Mouse (Mus musculus) myocyte (in vitro differentiated cells): ENCODE measurements around the gene Abcc5. TPM values are rescaled to one million over a fixed set of nuclear protein-coding genes. Genes with fewer than 3 reads are reported as not detected.

ENCODE experiments used
- H3K27me3 ChIP-seq: one replicate; pipeline ENCODE4 v1.6.1; 2011; ENCODE audit not compliant: control insufficient read depth, insufficient read depth, insufficient read length
- H3K36me3 ChIP-seq: one replicate; pipeline ENCODE4 v1.6.1; 2011; ENCODE audit not compliant: control insufficient read depth, insufficient read depth
- H3K4me2 ChIP-seq: one replicate; pipeline ENCODE4 v1.6.1; 2011; ENCODE audit warnings: low read depth, control low read depth
- H3K4me3 ChIP-seq: one replicate; pipeline ENCODE4 v1.5.1; 2011; ENCODE audit warnings: mild to moderate bottlenecking, control low read depth, moderate library complexity
- H3K79me2 ChIP-seq: one replicate; pipeline ENCODE4 v1.6.1; 2011; ENCODE audit not compliant: control insufficient read depth, insufficient read depth
- H3ac ChIP-seq: one replicate; pipeline ENCODE4 v1.6.1; 2011; ENCODE audit not compliant: control insufficient read depth, insufficient read length
- CEBPB ChIP-seq: IDR thresholded peaks from 2 replicates; pipeline ENCODE4 v1.6.1; 2011; ENCODE audit warnings: mild to moderate bottlenecking, moderate library complexity; ENCODE audit not compliant: poor library complexity, insufficient read depth, severe bottlenecking
- E2F4 ChIP-seq: IDR thresholded peaks from one replicate; pipeline ENCODE4 v1.6.1; 2011; ENCODE audit warnings: mild to moderate bottlenecking, control low read depth, moderate library complexity; ENCODE audit not compliant: insufficient read depth
- MAX ChIP-seq: IDR thresholded peaks from one replicate; pipeline ENCODE4 v1.6.1; 2011; ENCODE audit warnings: low read depth, mild to moderate bottlenecking, control low read depth
- MYOD1 ChIP-seq, 3 experiments: IDR thresholded peaks; one replicate each; pipeline ENCODE4 v1.6.1; 2011; ENCODE audit warnings: control low read depth in 2 of 3, low read depth in 2 of 3, mild to moderate bottlenecking in 2 of 3, moderate library complexity in 1 of 3; ENCODE audit not compliant: insufficient read length in 2 of 3, control insufficient read depth in 1 of 3
- MYOG ChIP-seq, 3 experiments: IDR thresholded peaks; one replicate each; pipeline ENCODE4 v1.6.1; 2011; ENCODE audit warnings: control low read depth in 2 of 3, low read depth in 2 of 3, mild to moderate bottlenecking in 2 of 3; ENCODE audit not compliant: insufficient read length in 2 of 3, control insufficient read depth in 1 of 3, insufficient read depth in 1 of 3
- POLR2A ChIP-seq: IDR thresholded peaks from one replicate; pipeline ENCODE4 v1.6.1; 2011; ENCODE audit warnings: low read depth, mild to moderate bottlenecking, control low read depth, moderate library complexity; ENCODE audit not compliant: insufficient read length
- POLR2AphosphoS2 ChIP-seq: IDR thresholded peaks from one replicate; pipeline ENCODE4 v1.6.1; 2011; ENCODE audit warnings: low read depth, control low read depth; ENCODE audit not compliant: insufficient read length
- REST ChIP-seq: IDR thresholded peaks from one replicate; pipeline ENCODE4 v1.6.1; 2011; ENCODE audit warnings: mild to moderate bottlenecking, control low read depth, moderate library complexity; ENCODE audit not compliant: insufficient read depth, insufficient read length
- SRF ChIP-seq: IDR thresholded peaks from one replicate; pipeline ENCODE4 v1.6.1; 2011; ENCODE audit warnings: low read depth; ENCODE audit not compliant: control insufficient read depth, insufficient read length
- TCF3 ChIP-seq: IDR thresholded peaks from one replicate; pipeline ENCODE4 v1.6.1; 2011; ENCODE audit warnings: low read depth, control low read depth; ENCODE audit not compliant: insufficient read length
- USF1 ChIP-seq: IDR thresholded peaks from one replicate; pipeline ENCODE4 v1.6.1; 2011; ENCODE audit warnings: low read depth, mild to moderate bottlenecking, control low read depth, moderate library complexity
- polyA plus RNA-seq: library from polyadenylated mRNA; unstranded; fragments of >200 nt; fragmentation: generic; extraction: Trizol; gene quantifications from one replicate; pipeline ENCODE4 v1.2.1, GENCODE M21; 2012; ENCODE audit warnings: missing spikeins

The Abcc5 gene
- polyA plus RNA-seq, 1 experiment = 23.1 TPM

DNA sequence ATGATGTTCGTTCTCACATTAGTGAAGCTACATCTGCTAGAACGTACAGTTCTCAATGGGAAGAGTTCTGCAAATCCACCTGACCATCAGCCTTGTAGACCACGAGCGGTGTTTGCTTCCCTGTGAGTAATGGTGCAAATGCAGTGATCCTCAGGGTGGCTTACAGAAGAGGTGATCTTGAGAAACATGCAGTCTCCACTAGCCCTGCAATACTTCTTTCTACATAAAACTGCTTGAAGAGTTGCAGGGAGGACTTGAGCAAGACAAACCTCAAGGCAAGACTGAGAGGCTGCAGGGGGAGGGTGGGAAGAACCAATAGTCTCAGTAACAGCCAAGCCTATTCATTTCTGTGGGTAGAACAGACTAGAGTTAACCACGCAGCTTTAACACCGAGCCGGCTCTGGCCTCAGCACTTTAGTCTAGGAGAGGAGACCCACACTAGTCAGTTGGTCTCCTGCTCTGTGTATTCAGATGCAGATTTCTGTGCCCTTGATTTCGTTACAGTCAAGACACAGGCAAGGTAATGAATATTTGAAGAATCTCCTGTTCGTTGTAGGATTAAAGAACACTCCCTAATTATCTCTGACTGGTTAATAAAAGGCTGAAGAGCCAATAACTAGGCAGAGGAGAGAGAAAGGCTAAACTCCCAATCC, 66.4 kb downstream of the Abcc5 start:
- Histone ChIP-seq H3K36me3 (peaks cover 38% of the 10 kb centered on the region), H3K4me2 (no peak overlapping the region), H3K4me3 (no peak overlapping the region), H3ac (no peak overlapping the region), H3K79me2 (no peaks in the 10 kb centered on the region), H3K27me3 (no peaks in the 10 kb centered on the region)
- no peak for TF ChIP-seq SRF

GRCm38 (mm10) chr16:20357837-20358236, 68.4 kb downstream of the Abcc5 start:
- Histone ChIP-seq H3K36me3 (peaks cover 26% of the 10 kb centered on the region), H3K4me3 (no peak overlapping the region), H3ac (no peak overlapping the region), H3K27me3 (no peaks in the 10 kb centered on the region), H3K4me2 (no peak overlapping the region), H3K79me2 (no peaks in the 10 kb centered on the region)
- TF ChIP-seq POLR2AphosphoS2 = no peak

- H3K4me2 ChIP-seq = no peak overlapping the region
- H3K36me3 ChIP-seq = peaks cover 26% of the 10 kb centered on the region
- H3K4me3 ChIP-seq = no peak overlapping the region
- TF ChIP-seq MYOD1 (IDR thresholded peaks at IDR 0.05; ENCODE audit: control insufficient read depth in 1 of 3, insufficient read length in 2 of 3, low read depth in 2 of 3) = peak in 2 of 3 experiments; percentile 32 to 89
- TF ChIP-seq TCF3 = no peak
- no peak for TF ChIP-seq E2F4
- TF ChIP-seq MYOG (IDR thresholded peaks at IDR 0.05; ENCODE audit: control insufficient read depth in 1 of 3, insufficient read depth in 1 of 3, insufficient read length in 2 of 3, low read depth in 2 of 3) = peak in 2 of 3 experiments; percentile 17 to 68
- H3K79me2 ChIP-seq = no peaks in the 10 kb centered on the region
- H3ac ChIP-seq = no peak overlapping the region
- H3K27me3 ChIP-seq = no peaks in the 10 kb centered on the region
These were observed 71.4 kb downstream of the Abcc5 start for GRCm38 (mm10) chr16:20354762-20355161.

DNA sequence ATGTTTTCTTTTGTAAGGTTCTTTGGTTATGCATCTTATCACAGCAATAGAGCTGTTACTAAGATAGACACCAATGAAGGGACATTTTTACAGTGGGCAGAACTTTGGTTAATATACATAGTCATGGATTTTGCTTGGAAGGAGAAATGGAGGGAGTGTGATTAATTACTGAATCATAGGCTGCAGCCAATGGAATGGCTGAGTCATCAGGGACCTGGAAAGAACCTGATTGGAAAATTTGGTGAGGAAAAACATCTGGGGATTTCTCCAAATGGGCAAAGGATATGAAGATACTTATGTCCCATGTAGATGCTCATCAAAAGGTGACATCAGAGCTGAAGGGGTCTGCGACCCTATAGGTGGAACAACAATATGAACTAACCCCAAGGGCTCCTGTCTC, 72.2 kb downstream of the Abcc5 start:
- TF ChIP-seq SRF (no peak), MAX (no peak)
- no peaks in the 10 kb centered on the region for H3K79me2 ChIP-seq
- H3ac ChIP-seq = no peak overlapping the region
- peaks cover 19% of the 10 kb centered on the region for H3K36me3 ChIP-seq
- no peaks in the 10 kb centered on the region for H3K27me3 ChIP-seq
- no peak overlapping the region for H3K4me3 ChIP-seq
- no peak overlapping the region for H3K4me2 ChIP-seq

DNA sequence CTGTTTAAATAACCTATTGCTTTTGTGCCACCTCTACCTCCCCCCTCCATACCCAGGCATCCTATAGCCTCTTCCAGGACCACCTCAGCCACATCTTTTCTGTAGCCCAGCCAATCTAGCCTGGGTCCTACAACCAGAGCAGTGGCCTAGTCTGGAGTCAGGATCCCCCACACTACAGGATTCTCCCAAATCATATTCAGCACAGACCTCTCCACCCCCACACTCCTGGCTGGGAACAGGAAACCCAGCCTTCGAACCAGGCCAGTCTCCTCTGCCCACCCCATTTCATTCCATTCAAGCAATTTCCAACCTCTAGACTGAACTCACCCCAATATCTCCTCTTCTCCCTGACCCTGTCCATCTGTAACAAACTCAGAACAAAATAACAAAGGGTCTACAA, 80.7 kb downstream of the Abcc5 start:
- no peak overlapping the region for H3K4me2 ChIP-seq
- no peak overlapping the region for H3K4me3 ChIP-seq
- TF ChIP-seq USF1 (no peak), SRF (no peak), CEBPB (no peak)

DNA sequence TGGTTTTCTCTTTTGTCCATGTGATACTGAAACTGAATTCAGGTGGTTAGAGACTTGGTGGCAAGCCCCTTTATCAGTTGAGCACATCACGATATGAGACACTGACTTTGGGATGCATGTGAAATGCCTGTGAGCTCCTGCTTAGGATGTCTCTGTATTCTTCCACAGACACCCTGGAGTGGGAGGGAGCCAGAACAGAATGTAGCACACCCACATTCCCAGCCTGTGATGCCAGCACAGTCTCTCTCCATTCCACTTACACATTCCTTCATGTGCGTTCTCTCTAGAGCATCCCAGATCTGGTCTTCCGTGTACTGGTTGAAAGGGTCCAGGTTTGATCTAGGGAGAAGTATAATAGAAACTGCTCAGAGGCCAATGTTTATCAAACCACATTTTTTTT, 87.6 kb downstream of the Abcc5 start:
- Histone ChIP-seq H3K4me2 (no peak overlapping the region), H3ac (no peak overlapping the region), H3K4me3 (no peak overlapping the region), H3K79me2 (no peaks in the 10 kb centered on the region), H3K36me3 (peaks cover 37% of the 10 kb centered on the region), H3K27me3 (no peaks in the 10 kb centered on the region)
- TF ChIP-seq SRF (no peak), POLR2A (no peak), USF1 (no peak)

More for the DNA sequence above, 80.7 kb downstream of the Abcc5 start:
- no peaks in the 10 kb centered on the region for H3K79me2 ChIP-seq
- H3K27me3 ChIP-seq = no peaks in the 10 kb centered on the region
- H3ac ChIP-seq = no peak overlapping the region
- peaks cover 17% of the 10 kb centered on the region for H3K36me3 ChIP-seq

DNA sequence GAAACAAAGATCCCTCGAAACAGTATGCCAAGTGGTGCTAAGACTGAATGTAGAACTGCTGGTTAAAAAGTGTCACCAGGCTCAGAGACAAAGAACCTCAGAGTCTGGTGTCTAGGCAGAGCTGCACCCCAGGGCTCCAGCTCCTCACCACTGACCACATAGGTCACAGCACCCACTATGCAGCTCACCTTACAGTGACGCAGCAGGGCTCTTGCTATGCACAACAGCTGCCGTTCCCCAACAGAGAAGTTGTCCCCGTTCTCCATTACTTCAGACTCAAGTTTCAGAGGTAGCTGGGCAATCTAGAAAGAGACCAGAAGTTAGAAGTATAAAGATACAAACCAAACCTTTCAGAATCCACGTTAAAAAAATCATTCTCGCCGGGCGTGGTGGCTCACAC, 91.3 kb downstream of the Abcc5 start:
- no peaks in the 10 kb centered on the region for H3K27me3 ChIP-seq
- H3ac ChIP-seq = no peak overlapping the region
- H3K36me3 ChIP-seq = peaks cover 30% of the 10 kb centered on the region
- no peaks in the 10 kb centered on the region for H3K79me2 ChIP-seq
- no peak overlapping the region for H3K4me2 ChIP-seq
- TF ChIP-seq REST (no peak), MYOD1 (IDR thresholded peaks at IDR 0.05; ENCODE audit: control insufficient read depth in 1 of 3, insufficient read length in 2 of 3, low read depth in 2 of 3) (peak in 2 of 3 experiments; percentile 36 to 74), MYOG (IDR thresholded peaks at IDR 0.05; ENCODE audit: control insufficient read depth in 1 of 3, insufficient read depth in 1 of 3, insufficient read length in 2 of 3, low read depth in 2 of 3) (peak in 1 of 3 experiments; percentile 79), USF1 (no peak), POLR2AphosphoS2 (no peak)
- no peak overlapping the region for H3K4me3 ChIP-seq
